Mouse (Mus musculus): ENCODE results near the gene Zfp105.

DNA sequence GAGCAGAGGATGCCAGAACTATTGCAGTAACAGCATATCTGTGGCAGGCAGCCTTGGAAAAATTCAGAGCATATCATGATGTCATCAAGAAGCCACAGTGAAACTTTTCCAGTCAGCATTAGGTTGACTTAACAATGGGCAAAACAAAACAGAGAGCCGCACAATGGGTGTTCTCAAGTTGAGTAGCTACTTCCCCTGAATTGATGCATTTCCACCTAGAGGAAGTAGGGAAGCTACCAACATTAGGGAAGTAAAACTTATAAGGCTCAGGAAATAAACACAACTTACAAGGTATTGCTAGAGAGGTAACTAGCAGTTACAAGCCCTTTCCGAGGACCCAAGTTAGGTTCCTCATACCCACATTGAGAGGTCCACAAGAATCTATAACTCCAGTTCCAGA lies 21.8 kb upstream of the Zfp105 start:
- TF ChIP-seq CTCF (IDR thresholded peaks at IDR 0.05; ENCODE audit: borderline replicate concordance, control insufficient read depth, extremely low read depth, insufficient read depth, low read length, poor library complexity) (no peak), POLR2A (IDR thresholded peaks at IDR 0.05; ENCODE audit: control insufficient read depth, extremely low read depth, insufficient read depth, low read length, poor library complexity) (no peak)

All from thymus, adult 2 months (tissue).